Mouse (Mus musculus) ES-CJ7 (cell line): ENCODE data around the gene Fxyd6.
A peak's percentile ranks its signal among the peaks of the same experiment; 100 is the strongest.

Source experiments
- DNase-seq: peaks from one replicate; pipeline ENCODE4 v3.0.0; 2011; ENCODE audit warnings: low read depth, low spot score

Fxyd6 gene

DNA sequence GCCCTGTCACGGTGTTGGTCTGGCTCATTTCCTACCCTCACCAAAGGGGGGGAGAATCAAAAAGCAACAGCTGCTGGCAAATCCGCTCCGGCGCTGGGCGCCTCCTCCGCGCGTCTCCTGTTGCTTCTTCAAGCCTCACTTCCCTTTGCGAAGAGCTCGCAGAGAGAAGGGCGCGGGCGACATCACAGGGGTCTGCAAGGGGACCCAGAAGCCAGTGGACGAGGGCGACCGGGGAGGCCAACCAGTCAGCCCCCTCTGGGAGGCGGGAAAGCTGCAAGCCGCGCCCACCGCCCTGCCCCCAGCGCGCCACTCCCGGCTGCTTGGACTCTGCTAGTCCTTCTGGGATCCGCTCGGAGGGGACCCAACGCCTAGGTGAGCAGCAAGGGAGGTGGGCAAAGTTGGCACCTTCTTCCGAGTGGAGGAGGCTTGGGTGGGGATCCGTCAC, at the start of gene Fxyd6:
Gene Fxyd6, plus strand, starts transcription at position 69 of the 445 bp plus-strand sequence.
- peak; percentile 47 for DNase-seq

DNA sequence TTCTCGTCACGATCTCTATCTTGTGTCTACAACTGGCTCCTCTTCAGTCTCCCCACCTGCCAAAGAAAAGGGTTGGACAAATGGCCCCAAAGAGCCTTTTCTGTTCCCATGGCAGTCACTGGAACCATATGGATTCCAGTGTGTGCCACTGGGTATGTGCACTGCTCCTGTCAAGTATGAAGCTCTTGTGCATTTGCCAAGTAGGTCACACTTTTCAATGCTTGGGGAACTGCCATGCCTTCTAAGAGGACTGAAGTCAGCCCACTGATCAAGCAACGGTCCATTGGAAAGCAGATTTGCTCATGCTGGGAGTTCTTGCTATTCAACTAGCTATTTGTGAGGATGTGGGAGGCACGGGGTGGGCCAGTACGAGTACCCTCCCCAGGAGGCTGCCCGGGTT, 48.5 kb upstream of the Fxyd6 start:
- no peak for DNase-seq

DNA sequence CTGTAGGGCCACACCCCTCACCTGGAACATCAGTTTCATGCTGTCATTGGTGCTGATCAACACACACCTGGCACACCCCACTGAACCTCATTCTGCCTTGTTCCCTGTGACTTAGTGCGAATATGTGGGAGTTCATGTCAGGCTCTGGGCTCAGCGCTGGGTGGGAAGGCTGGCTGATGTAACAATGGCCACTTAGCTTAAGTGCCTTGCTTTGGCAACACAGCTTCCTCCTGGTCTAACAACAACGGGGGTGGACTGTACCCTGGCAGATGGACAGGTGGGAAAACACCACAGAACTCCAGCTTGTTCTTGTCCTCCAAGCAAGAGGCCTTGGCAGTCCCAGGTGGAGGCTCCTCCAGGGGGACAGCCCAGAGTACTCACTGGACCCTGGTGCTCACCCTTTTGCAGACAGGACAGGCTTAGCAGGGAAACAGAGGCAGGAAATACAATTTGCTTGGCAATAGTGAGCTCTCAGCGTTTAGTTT, 48.0 kb upstream of the Fxyd6 start:
- no peak for DNase-seq

DNA sequence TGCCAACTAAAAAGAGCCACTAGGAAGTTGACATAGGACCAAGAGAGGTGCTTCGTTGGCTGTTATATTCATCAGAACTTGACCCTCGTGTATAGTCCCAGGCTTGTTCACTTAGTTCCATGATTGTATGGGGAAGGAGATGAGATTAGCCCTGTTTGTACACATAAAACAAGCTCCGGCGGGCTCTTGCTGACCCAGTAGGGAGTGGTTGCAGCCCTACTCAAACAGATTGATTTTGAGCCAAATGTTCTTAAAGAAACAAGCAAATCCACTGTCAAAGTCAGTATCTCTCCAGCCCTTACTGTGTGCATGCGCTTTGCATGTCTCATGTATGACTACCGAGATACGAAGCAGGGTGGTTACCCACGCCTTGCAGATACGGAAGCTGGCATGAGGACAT, 43.6 kb upstream of the Fxyd6 start:
- no peak for DNase-seq

DNA sequence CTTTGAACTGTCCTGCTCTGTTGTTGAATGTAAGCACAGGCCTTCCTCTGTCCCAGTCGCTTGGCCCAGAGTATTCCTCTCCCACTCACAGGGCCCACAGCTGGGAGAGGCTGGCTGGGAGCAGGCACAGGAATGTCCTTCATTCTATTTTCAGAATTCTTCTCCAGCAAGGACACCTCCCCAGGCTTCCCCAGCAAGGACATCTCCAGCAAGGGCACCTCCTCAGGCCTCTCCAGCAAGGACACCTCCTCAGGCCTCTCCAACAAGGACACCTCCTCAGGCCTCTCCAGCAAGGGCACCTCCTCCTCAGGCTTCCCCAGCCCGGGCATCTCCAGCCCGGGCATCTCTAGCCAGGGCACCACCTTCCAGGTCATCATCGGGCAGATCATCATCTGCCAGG, 41.7 kb upstream of the Fxyd6 start:
- DNase-seq = no peak

DNA sequence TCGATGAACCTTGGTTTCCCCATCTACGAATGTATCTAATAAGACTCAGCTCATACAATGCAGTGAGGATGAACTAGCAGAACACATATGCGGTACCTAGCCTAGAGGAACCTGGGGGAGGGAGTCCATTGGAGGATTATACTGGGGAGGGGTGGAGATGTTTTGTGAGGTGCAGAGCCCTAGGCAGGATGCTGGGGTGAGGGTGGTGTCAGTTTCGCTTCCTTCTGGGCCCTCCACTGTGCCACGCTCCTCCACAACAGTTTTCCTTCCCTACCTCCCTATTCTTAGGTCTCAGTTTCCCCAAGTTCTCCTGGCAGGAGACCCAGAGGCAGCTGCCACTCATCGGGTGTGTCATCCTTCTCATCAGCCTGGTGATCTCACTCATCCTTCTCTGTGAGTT, 40.4 kb upstream of the Fxyd6 start:
- DNase-seq = no peak

DNA sequence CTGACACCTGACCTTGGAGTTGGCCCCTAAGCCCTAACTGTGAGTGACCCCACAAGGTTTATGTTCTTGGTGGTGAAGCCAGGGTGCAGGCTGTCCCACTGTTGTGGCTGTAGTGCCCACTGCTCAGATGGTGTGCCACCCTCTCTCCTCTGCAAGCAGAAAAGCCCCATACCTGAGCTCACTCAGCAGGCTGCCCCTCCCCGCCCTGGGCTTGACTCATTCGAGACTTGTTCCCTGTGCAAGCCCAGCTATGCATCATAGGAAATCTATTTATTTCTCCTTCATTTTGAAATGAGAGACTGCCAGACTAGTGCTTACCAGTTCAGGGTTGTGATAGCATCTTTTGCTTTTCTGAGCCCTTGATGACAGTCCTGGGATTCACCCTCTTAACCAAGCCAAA, 32.6 kb upstream of the Fxyd6 start:
- DNase-seq = no peak

DNA sequence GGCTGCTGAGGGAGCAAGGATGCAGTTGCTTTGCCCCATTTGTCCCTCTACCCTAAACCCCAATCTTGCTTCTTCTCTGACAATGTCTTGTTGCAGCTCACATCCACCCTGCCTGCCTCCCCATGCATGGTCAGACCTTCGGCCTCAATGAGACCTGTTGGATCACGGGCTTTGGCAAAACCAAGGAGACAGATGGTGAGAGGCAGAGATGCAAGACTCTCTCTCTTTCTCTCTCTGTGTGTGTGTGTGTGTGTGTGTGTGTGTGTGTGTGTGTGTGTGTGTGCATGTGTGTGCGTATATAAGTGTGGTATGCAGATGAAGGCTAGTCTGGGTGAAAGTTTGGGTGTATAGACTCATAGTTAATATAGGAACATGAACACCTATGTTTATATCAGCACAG, 26.9 kb upstream of the Fxyd6 start:
- no peak for DNase-seq

DNA sequence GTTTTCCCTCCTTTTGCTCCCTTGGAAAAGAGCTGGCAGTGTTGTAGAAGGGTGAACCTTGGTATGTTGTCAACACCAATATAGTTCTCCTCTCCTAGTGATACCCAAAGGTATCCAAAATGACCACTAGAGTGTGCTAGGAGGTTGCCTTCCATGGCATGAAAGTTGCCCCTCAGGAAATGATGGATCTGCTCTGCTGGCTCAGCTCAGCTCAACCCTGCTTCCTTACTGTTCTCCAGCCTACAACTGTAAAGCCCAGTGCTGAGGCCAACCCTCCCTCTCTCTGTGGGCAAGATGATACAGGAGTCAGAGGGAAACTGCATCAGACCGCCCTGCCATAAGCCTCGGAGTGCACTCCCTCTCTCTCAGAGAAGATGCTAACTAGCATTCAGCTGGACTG, 24.5 kb upstream of the Fxyd6 start:
- DNase-seq = peak; percentile 63

DNA sequence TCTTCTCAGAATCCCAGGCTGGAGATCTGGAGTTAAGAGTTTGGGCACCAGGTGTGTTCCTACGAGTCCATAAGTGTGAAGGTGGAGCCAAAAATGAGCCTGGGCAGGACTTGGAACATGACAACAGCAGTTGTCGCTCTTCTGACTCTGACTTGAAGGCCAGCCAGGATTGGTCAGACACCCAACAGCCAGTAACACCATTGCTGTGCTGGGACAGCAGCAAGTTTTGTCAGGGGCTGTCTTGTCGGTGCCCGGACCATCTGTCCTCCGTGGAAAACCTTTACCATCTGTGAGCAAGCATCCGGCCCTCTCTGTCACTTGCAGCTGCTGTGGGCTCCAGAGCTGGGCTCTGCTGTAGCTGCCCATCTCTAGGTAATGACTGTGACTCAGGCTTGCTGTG, 23.7 kb upstream of the Fxyd6 start:
- DNase-seq = no peak

DNA sequence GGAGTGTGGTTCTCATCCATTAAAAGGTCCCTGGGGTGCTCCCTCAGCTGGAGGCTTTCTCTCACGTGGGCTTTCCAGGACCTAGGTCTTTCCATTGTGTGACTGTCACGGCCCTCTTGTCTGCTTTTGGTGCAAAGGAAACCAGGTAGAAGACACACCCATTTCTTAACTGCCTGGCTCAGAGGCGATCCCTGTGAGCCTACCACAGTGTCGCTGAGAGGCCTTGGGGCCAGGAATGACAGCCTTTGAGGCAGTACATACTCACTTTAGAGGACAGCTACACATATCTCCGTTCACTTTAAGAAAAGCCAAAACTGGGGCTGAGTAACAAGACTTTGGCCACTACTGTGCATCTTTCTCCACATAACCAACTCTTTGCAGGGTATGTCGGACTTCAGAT, 21.4 kb upstream of the Fxyd6 start:
- peak; percentile 16 for DNase-seq

DNA sequence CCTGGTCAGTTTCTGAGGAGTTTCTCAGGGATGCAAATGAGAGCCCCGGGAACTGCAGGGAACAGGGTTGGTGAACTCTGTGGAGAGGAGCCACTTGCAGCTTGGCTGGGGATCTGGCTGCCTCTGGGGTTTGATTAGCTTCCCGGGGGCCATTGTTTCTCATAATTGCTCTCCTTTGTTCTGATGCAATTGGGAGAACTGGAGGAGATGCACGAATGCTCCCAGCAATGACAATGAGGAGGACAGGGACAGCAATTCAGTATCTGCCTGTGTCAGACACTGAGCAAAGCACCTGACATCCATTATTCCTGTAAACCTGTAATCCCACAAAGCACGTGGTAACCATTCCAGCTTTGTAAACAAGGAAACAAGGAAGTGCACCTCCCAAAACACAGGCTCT, 20.8 kb upstream of the Fxyd6 start:
- DNase-seq = peak; percentile 95

DNA sequence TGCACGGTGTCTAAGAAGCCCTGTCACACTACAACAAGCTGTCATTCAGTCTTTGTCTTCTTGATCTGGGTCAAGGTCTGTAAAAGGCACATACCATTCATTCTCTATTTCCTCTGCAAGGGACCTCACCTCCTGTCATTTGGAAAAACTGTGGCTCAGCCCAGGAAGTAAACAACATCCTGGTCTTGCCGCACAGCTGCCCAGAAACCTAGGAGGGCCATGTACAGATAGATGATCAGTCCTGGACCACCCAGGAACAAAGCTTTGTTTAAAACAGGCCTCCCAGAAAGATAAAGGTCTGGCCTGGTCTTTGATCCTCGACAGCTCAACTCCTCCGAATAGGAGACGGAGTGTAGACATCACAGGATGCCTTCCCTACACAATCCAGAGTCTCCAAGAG, 20.1 kb upstream of the Fxyd6 start:
- peak; percentile 78 for DNase-seq

DNA sequence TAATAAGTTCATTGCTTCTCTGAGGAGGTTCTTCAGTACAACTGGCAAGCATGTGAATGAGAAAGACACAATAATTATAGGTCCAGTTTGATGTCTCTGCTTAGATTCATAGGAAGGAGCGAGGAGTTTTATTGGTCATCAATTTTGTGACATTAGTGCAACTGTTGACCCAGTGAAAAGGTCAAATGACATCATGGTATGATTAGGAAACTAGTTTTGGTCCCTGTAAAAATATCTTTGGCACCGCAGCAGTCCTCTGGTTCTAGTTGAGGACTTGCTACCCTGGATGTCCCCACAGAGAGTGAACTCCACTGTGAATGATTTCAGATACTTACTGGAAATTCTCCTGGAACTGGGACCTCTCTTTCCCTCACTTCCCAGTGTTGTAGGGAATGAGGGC, 14.8 kb upstream of the Fxyd6 start:
- DNase-seq = no peak

DNA sequence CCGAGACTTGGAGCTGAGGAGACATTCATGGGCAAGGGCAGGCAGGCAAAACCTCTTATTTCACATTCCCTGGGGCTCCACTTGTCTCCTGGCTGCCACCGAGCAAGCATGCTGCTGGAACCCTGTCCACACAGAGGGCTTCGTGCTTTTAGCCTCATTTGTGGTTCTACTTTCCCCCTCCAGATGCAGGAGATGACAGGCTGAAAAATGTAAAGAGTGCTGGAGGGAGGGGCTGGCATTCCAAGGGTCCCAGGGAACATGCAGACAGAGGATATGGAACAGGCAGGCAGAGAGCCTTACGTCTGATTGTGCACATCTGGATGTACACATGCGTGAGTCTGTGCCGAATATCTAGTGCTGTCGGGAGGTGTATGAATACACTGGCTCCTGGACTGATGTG, 11.6 kb upstream of the Fxyd6 start:
- no peak for DNase-seq

DNA sequence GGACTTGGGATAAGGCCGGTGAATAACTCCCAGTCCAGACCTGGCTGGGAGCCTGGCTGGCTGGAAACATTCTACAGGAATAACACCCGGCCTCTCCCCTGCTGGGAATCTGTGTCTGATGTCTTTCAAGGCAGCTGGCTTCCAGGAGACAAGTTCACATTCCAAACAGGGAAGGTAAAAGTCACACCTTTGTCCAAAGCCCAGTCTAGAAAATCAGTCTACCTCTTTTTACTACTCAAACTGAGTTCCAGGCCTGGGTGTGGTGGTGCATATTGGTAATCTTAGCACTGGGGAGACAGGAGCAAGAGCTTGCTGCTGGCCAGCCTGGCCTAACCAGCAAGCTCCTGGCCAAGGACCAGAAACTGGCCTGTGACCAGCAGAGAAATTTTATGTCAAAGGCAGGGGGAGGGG, 7.9 kb upstream of the Fxyd6 start:
- peak; percentile 88 for DNase-seq

DNA sequence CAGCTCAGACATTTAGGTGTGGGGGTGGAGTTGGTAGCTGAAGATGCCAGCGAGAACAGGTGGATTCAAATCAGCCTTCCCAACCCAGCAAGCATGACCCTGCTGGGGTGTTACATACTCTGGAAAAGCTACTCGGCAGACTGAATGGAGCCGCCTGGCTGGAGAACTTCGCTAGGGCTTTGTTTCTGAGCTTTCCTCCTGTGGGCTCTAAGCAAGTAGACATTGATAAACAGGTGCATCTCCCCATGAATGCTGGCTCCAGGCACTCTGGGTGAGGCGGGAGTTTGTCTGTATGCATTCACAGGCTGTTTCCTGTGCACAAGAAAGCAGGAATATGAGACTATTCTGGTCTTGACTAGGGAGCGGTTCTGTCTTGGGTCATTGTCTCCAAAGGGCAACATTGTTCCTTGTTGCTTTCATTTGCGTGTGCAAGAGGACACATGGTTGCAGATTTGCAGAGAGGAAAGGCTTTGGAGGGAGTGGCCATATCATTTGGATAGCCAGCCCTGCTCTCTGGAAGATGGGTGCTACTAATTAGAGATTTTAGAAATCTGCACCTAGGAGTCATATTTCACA, 6.3 kb upstream of the Fxyd6 start:
- DNase-seq = peak; percentile 24

DNA sequence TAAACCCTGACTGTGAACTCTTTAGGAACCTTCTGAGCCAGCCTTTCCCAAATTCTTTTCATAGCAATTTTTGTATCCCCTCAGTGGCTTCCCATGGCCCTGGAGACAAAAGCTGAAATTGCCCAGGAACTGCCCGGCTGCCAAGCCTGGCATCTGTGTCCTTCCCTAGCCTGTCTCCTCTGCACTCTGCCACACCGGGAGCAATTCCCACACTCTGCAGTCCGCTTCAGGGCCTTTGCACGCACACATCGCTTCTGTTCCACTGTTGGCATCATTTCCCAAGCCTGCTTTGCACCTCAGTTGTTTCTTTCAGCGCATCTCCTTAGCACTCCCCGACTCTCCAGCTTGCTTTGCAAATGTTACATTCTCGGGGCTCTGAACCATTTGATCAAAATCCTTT, 2.3 kb upstream of the Fxyd6 start:
- DNase-seq = no peak

DNA sequence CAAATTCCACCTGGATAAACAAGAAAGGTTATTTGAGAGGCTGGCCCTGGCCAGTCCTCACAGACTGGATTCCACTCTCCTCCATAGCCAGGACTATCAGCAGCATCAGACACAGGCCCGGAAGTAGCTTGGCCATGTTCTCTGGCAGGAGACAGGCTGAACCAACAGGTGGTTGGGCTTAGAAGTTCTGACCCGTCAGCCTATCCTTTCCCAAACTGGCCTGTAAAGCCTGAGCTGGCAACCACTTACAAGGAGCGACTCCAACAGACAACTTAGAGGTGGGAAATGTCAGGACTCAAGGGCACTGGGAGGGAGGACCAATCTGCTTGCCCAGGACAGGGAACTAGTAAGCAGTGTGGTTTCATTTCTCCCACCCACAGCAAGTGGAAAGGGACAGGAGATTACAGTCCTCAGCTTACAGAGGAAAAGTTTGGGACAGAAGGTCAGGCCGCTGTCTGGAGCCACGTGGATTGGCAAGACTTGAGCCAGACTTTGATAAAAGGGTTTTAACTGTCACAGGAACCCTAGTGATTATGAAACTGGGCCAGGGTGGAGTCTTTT, 1.6 kb upstream of the Fxyd6 start:
- DNase-seq = no peak

DNA sequence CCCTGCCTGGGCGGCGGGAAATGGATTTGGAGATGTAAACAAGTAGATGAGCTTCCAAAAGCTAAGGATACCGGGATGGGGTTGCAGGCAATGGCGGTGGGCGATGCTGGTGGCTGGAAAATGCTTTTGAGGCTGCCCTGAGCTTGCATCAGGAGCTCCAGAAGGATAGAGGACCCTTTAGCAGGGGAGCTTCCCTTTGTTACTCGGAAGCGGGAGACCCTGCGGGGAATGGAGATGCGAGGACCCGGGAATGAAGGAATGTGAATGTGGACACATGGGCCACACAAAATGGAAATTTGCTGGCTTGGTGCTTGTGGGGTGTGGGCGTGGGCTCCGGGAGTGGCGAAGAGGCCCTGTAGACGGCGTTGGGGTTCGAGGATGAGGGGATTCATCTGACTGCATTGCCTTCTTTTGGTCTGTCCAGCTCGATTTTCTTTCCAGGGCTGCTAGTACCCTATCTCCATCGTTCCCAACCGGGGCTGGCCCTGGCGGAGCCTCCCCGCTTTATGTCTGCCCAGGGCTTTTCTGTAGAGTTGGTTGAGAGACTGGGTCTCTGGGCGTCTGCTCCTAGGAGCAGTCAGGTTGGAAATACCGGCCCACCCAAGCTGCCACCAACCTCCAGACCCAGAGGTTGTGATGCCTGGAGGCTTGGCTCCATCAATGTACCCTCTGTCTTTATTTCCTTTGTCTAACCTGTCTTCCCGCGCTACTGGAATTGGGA, 791 bp downstream of the Fxyd6 start:
- no peak for DNase-seq

DNA sequence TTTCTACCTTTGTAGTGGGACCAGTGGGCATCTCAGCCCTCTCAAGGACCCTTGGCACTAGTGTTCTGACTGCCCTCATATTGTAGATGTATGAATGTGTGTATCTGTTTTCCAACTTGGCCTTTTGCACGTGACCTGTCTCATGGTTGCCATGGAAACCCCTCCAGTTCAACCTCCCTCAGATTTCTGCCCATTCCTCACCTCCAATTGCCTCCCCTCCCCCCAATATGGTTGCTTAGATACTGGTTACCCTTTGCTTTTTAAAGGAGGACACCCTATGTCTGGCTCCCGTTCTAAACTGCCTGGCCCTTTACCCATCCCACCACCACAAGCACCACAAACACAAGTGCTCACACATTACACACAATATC, 1.3 kb downstream of the Fxyd6 start:
- peak; percentile 46 for DNase-seq

DNA sequence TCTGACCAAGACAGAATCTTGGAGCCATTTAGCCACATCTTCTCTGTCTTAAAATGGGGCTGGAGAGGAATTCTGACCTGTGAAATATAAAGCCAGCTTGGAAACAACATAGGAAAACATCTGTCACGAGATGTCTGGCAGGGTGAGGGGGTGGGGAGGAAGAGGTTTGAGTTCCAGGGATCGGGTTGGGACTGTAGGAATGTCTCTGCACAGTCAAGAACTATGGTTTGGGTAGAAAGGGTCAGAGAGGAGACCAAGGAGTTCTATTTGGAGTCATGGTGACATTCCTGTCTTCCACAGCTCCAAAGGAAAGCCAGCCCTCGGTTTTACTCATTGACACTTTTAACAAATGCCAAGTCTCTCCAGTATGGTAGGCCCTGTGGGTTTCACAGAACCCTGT, 3.9 kb downstream of the Fxyd6 start:
- DNase-seq = no peak

DNA sequence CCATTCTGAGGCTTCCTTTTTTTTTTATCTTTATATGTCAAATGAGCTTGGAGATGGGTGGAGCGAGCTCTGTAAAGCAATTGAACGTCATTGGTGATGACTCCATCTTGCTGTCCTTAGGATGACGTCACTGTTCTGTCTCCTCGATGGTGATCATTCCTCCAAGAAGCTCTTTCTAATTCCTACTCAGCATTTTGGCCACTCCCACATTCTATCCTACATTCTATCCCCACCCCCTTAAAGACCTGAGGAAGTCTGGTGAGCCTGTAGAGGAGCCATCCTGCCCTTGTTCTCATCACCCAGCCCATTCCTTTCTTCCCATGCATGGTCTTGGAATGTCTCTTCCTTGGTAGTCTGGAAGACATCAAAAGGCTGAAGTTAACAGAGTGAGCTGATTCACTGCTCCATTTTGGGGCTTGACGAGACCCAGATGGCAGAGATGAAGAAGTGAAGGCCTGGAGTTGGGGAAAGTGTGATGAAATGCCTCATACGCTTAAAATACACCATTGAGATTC, 5.1 kb downstream of the Fxyd6 start:
- DNase-seq = peak; percentile 50
